Mouse (Mus musculus) cerebellum, adult (tissue): ENCODE results near the gene Chl1.

Source experiments
- ATAC-seq: cut with Nextera tagmentation; 2 replicates; pipeline ENCODE4 v1.9.2; 2017; ENCODE audit warnings: mild to moderate bottlenecking, moderate library complexity, mixed read lengths; ENCODE audit not compliant: insufficient number of reproducible peaks, low FRiP score, low TSS enrichment

Gene Chl1

GRCm38 (mm10) chr6:103510392-103511289 is at the start of gene Chl1:
TSS of gene Chl1 (plus strand) at chr6:103510586.
- ATAC-seq, result peak; percentile 42

DNA sequence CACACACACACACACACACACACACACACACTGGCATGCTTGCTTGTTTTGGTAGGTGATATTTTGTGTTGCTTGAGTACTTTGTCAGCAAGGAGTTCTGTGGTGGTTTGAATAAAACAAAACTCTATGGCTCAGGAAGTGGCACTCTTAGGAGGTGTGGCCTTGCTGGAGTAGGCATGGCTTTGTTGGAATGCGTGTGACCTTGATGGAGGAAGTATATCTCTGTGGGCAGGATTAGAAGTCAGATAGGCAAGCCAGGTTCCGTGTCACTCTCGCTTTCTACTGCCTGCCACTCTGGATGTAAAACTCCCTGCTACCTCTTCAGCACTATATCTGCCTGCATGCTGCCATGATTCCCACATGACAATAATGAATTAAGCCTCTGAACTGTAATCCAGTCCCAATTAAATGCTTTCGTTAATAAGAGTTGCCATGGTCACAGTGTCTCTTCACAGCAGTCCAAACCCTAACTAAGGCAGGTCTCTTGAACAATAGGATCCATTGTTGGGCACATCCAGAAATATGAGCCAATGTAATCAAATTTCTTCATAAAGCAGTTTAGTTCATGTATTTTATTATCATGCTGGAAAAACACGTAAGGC is 44.8 kb upstream of the Chl1 start:
- ATAC-seq, result no peak

GRCm38 (mm10) chr6:103473316-103473715 is 37.1 kb upstream of the Chl1 start:
- ATAC-seq, result no peak

DNA sequence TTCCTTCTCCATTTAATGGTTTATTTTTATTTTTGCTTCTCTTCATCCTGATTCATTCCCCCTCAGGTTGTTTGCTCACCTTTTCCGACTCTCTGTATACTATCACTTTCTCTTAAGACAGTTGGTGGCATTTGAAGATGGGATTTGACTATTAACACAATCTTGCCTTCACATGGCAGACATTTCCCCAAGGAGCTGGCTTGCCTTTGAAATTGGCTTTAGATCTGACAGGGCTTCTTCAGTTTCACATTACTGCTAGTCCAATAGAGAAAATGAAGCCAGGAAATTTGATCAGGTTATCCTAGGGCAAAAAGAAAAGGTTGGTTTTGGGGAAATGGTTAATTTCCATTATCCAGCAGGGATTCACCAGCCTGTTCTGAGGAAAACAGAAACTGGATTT is 23.2 kb upstream of the Chl1 start:
- no peak for ATAC-seq

DNA sequence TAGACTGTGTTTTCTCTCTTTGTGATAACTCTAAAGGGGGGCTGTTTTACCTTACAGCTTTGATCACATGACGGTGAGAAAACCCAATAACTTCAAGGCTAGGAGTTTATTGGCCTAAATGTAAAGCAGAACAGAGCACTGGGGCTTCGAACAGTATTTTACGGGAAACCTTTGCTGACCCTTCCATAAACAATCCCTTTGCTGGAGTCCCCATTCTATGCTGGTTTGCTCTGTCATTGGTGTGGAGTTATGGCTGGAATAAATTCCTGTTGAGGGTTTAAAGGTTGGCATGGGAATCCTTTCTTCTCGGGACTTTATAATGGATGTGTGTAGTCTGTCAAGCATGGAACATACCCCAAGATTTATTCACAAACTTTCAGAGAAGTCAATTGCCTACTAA is 12.0 kb upstream of the Chl1 start:
- ATAC-seq, result no peak

GRCm38 (mm10) chr6:103504065-103504464 is 6.3 kb upstream of the Chl1 start:
- no peak for ATAC-seq

DNA sequence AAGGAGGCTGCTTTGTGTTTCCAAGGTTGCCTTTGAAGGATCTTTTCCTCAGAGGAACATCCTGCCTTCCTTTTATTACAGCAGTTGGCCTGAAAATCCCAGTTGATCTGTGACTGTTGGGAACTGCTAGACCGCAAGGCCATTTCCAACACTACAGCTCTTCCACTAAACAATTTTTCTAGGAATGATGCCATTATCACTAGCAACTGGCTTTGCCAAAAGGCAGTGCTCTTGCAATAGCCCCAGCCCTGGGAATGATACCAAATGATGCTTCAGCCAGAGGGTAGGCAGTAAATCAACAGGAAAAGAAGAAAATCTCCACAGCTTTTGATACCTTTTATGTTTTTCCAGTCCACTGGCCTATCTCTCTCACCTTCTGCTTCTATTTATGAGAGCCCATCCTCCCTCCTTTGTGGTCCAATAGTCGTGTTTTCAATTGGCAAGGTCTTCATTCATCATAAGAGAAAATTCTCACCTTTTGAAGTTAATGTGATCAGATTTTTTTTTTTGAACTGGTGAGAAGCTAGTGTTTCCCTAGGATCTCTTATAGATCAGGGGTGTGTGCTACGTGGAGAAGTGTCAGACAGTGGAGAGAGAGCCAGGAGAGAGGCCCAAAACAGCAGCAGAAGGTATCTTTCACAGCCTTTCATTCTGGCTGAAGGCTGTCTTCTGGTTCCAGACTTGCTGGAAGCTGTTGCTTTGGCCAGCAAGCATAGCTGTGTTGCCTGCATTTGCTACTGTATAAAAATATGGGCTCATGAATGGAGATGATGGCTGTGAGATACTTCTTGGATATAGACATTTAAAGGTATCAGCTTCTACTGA is 2.4 kb upstream of the Chl1 start:
- ATAC-seq, result peak; percentile 36

DNA sequence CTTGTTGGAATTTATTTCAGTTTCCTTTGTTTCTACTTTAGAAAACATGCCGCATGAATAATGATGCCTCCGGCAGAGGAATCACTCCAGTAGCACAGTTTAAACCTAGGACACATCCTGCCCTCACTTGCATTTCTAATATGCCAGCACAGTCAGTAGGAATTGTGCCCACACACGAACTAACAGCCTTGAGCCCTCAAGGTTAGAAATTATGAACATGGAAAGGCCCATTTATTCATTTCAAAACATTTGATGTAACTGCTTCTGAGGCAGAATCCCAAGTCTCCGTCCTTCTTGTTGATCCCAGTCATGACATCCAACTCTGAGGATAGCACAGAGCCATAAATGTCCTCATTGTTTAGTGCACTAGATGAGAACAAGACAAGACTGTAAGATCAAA is 790 bp upstream of the Chl1 start:
- ATAC-seq, result no peak

DNA sequence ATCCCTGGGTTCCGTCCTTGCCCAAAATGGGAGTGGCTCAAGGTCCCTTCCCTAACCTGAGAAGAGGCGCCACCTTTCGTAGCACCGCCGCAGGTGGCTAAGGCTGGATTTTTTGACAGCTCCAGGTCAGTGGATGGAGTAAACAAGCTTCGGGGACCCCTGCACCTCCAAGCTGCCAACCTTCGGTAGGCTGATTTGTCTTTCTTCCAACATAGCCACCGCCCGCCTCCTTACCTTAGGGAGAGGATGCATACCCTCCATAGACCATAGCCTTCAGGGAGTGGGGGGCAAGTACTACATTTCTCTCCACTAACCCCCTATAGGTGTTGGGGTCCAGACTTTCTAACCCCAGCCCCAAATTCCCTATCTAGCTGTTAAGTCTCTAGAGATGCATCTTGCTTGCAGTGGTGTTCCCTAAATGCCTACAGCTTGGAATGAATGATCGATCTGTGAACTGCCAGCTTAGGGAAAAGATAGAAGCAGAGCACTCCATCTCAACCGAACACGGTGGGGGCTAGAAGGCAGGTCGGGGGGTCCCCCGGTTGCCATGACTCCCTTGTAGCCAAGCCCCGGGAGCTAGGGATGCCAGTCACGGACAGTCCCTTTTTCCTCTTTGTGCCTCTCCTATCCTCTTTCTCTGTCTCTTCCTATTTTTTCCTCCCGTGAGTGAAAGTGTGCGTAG is 1.0 kb downstream of the Chl1 start:
- ATAC-seq, result peak; percentile 36

GRCm38 (mm10) chr6:103511972-103512565 is 1.7 kb downstream of the Chl1 start:
- peak; percentile 75 for ATAC-seq

DNA sequence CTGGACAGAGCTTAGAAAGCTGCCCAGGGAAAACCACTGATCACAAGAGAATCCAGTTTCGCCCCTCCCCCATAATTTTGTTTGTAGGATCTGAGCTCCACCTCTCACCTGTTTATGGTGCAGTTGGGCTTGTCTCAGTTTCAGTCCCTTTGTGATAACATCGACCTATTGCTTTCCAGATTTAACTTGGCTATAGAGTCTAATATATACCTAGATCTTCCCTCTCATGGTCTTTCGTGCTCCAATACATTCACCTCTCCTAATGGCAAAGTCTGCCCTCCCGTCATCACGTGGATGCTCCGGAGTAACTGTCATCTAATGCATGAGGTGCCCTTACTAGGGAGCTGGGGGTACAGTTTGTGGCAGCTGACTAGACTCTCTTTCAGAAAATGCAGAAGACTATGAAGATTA is 2.5 kb downstream of the Chl1 start:
- peak; percentile 8; the same call in 1 of the 2 replicates for ATAC-seq

DNA sequence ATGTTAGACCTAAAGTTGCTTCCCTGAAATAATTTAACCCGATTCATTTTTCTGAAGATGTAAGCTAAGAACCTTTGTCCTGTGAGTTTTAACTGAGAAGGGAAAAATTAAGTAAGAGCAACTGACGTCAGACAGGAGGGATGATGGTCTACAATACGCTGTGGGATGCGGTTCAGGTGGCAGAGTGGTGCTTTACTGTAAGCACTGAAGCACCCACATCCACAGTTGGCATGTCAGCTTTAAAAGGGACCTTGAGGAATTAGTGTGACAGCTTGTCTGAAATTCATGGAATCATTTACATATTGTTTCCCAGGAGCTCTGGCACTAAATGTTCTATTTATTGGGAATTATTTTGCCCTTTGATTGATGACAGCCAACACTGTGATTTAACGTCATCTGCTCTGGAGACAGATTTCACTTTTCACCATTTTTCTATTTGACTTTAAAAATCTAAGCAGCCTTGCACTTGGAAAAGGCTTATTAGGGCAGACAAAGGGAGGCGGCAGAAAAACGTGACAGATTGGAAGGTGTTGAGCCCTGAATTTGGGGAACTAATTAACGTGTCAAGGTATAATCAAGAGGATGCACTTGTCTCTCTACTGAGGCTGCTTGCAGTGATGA is 3.3 kb downstream of the Chl1 start:
- ATAC-seq, result no peak

DNA sequence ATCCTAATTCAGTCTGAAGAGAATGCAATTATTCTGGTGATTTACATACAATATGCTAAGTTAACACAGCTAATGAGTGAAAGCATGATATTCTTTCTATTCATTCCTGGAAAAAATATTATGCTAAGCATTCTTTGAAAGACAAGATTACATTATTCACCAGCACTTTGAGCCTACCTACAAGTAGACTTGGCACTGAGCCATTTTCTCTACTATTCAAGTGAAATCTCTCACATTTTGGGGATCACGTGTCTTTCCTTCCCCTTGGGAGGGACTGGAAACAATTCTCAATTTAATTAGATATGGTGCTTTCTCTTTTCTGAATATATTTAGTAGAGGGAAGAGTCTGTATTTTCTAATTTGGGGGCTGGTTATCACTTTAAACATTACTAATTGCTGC is 4.0 kb downstream of the Chl1 start:
- ATAC-seq, result no peak

DNA sequence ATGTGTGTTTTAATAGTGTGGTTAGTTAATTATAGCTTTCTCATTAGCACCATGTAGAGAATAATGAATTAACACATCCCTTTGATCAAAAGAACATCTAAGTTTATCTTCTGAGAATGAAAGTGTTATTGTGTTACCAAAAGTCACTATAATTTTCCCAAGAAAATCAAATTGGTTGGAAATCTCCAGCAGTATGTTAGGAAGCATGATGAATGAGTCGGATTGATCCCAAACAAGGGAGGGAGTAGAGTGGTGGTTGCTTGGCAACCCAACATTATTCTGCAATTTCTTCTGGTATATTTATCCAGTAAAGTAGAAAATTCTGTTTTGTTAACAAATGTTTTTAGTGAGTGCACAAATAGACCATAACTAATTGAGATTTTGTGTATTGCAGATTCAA is 4.4 kb downstream of the Chl1 start:
- ATAC-seq, result no peak

- ATAC-seq, result peak; percentile 46; the same call in 1 of the 2 replicates
Observed at GRCm38 (mm10) chr6:103519596-103519995, 9.2 kb downstream of the Chl1 start.

DNA sequence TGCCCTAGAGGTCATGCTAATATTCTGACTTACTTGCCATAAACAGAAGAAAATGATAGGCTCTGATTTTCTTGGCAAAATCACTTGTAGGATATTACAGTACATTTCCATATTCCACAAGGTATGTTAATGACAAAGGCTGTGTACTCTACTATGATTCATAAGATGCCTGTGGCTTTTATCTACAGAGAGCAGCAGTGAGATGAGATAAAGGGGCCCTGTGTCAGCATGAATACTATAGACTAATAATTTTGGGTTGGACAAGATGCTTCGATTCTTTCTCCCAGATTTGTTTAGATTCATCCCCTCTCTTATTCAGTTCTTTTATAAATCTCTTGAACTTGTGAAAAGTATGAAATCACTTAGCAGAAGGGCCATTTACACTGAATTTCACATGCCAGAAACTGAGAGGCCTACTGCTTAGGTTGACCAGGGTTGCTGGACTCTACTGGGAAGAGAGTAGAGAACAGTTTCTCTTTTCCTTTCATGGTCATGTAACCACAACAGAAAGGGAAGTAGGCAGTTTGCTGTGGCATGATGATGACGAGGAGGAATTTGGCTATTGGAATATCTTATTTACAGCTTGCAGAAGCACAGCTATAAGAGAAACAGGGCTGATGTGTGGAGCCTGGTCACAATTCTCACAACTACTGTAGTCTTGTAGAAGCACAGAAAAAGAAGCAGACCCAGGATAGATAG is 15.1 kb downstream of the Chl1 start:
- ATAC-seq, result no peak

DNA sequence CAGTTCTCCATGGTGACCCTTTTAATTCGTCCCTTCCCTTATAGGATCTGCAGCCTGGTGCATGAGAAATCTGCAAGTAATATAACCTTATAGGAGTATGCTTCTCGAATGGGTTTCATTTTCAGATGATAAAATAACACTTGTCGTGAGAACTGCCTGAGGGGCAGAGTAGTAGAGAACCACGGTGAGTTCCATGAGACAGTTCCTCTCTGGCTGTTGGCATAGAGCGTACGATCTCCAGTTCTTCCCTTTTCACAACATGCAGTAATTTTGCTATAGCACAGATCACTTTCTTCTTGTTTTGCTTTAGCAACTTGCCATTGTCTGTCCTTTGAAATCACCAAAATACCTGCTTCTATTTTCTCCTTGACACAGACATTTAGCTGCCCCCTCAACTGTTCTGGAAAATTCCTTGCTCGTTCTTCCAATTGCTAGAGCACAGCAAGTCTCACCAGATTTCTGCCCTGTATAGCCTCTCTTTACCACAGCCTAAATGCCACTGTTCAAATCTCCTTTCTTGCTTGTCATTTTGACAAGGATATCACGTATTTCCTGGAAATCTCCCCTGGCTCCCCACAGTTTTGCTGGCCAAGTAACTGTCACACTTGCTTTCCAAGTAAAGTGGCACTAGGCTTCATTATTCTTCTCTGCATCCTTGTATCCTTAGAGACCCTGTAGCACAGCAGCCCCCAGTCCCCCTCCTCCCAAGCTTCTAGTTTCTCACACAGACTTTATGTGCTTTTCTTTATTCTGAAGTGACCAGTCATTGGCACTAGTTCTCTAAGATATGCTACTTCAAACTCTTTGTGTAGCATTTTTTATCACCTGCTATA is 16.8 kb downstream of the Chl1 start:
- ATAC-seq, result no peak

- 0 out of 2 replicates have a peak, but pooled peaks have one; percentile 34 for ATAC-seq
Observed at GRCm38 (mm10) chr6:103533048-103533447, 22.7 kb downstream of the Chl1 start.
